Mouse (Mus musculus): ENCODE measurements around the gene Cldn7.
"Not testable (repeated sequence)": the region's sequence is repeated elsewhere in the genome, so short reads cannot be mapped to it uniquely, and the experiment has no call there.

Cldn7 gene

GRCm38 (mm10) chr11:70015677-70016076, 51.1 kb downstream of the Cldn7 start:
- DNase-seq (ENCODE audit: low read depth): no peak

GRCm38 (mm10) chr11:70016177-70016576, 51.6 kb downstream of the Cldn7 start:
- not testable (repeated sequence) for DNase-seq (ENCODE audit: low read depth)

- DNase-seq (ENCODE audit: low read depth): no peak
Measured at GRCm38 (mm10) chr11:70016669-70017068, 52.1 kb downstream of the Cldn7 start, which contains the start of gene Dlg4. Gene Dlg4, plus strand, starts transcription at chr11:70016942.

GRCm38 (mm10) chr11:70017199-70017767, 52.7 kb downstream of the Cldn7 start:
- DNase-seq (ENCODE audit: low read depth): no peak
